In the genomic region with DNA sequence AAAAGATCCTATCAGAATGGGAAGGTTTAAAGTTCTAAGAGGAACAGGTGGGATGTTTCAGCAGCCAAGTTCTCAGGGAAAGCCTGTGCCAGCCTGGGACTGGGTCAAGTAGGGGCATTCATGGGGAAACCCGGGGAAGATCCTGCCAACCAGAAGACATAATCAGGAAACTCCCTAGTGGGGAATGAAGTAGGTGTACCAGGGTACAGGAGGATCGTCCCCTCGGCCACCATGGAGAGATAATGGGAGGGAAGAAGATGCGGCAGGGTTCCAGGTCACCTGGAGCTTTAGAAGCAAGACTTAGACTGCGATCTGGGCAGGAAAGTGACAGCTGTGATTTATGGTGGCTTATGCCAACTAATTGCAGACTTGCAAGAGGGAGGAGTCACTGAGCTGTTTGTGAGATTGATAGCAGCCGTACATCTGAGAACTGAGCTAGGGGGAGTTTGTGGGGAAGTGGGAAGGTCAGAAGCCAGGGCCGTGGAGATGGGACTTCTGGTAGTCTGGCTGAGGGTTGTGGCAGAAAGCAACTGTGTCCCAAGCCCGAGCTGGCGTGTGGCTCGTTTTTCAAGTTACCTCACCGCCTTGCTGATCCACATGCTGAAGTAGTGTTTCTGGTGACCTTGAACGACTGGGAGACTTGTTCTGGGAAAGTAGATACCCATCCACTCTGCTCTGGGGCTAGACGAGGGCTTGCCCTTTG, we compare ENCODE assay signal across 12 mouse cellular contexts. TPM values are rescaled to one million over a fixed set of nuclear protein-coding genes. Genes with fewer than 3 reads are reported as not detected.
DNase-seq lines count a peak whose midpoint lies in the region; ATAC-seq lines count a peak whose summit lies in the region.
"Had no signal": no experiment of that assay in that cellular context is flagged by ENCODE, and none has a peak within 500 bp of the region (broad histone marks: within the 10 kb centered on the region; RNA-seq: fewer than 3 reads in every experiment).

No protein-coding gene starts in this region.

- no peak overlapping the region for H3K4me3 ChIP-seq in kidney, embryonic 16.5 days (ENCODE audit: low read length)
- H3K4me3 ChIP-seq in midbrain, embryonic 10.5 days = no peak overlapping the region
- H3K4me3 ChIP-seq: forebrain, embryonic 15.5 days; hindbrain, embryonic 15.5 days; liver, embryonic 12.5 days; stomach, embryonic 15.5 days had no signal

- no peaks in the 10 kb centered on the region; the same call in 1 of the 2 replicates for H3K9me3 ChIP-seq in kidney, embryonic 16.5 days (ENCODE audit: low read length)
- no peaks in the 10 kb centered on the region for H3K9me3 ChIP-seq in midbrain, embryonic 10.5 days (replicated peaks)
- H3K9me3 ChIP-seq: forebrain, embryonic 15.5 days; hindbrain, embryonic 15.5 days; liver, embryonic 12.5 days; stomach, embryonic 15.5 days had no signal

- H3K27ac ChIP-seq in kidney, embryonic 16.5 days (ENCODE audit: low read length) = 0 out of 2 replicates have a peak overlapping the region, but pooled peaks have one; percentile 13
- H3K27ac ChIP-seq in midbrain, embryonic 10.5 days (replicated peaks) = no peak overlapping the region
- H3K27ac ChIP-seq: forebrain, embryonic 15.5 days; hindbrain, embryonic 15.5 days; liver, embryonic 12.5 days; stomach, embryonic 15.5 days had no signal

- no peak overlapping the region for H3K9ac ChIP-seq in kidney, embryonic 16.5 days (replicated peaks; ENCODE audit: low read length)
- H3K9ac ChIP-seq: forebrain, embryonic 15.5 days; hindbrain, embryonic 15.5 days; liver, embryonic 12.5 days; stomach, embryonic 15.5 days had no signal

- ATAC-seq in kidney, embryonic 16.5 days (ENCODE audit: low FRiP score, low TSS enrichment) = peak; percentile 81
- ATAC-seq: forebrain, embryonic 15.5 days; liver, embryonic 12.5 days had no signal

- WGBS in kidney, embryonic 16.5 days = 26% methylated on average over 13 of the region's 13 CpGs
- 82% methylated on average over 13 of the region's 13 CpGs for WGBS in midbrain, embryonic 10.5 days

- H3K4me1 ChIP-seq in kidney, embryonic 16.5 days (ENCODE audit: insufficient read depth, low read length) = peaks cover 6% of the 10 kb centered on the region
- H3K4me1 ChIP-seq in midbrain, embryonic 10.5 days = no peaks in the 10 kb centered on the region
- H3K4me1 ChIP-seq: hindbrain, embryonic 15.5 days; liver, embryonic 12.5 days; stomach, embryonic 15.5 days had no signal

- no peak overlapping the region for H3K4me2 ChIP-seq in kidney, embryonic 16.5 days (replicated peaks; ENCODE audit: low read depth, low read length)
- H3K4me2 ChIP-seq: forebrain, embryonic 15.5 days; hindbrain, embryonic 15.5 days; liver, embryonic 12.5 days; stomach, embryonic 15.5 days had no signal

- no peaks in the 10 kb centered on the region for H3K36me3 ChIP-seq in kidney, embryonic 16.5 days (ENCODE audit: insufficient read depth, low read length)
- no peaks in the 10 kb centered on the region for H3K36me3 ChIP-seq in midbrain, embryonic 10.5 days
- H3K36me3 ChIP-seq: forebrain, embryonic 15.5 days; hindbrain, embryonic 15.5 days; liver, embryonic 12.5 days; stomach, embryonic 15.5 days had no signal

- intact Hi-C loops in left cerebral cortex, postnatal 4 days (cut with DNase I) = no loop called here
- intact Hi-C loops in left cerebral cortex, postnatal 10 days (cut with DNase I) = no loop called here

- DNase-seq in adrenal gland, adult (ENCODE audit: inconsistent age in 2 of 2, low spot score in 1 of 2) = peak; percentile 38 to 72
- no peak for DNase-seq in adrenal gland, adult 18-20 months (ENCODE audit: low spot score in 2 of 2)
- DNase-seq in left cerebral cortex, postnatal 4 days = peak; percentile 18
- no peak for DNase-seq in left cerebral cortex, adult 11 months (ENCODE audit: low spot score)
- peak; percentile 12 for DNase-seq in gastrocnemius, postnatal 10 days
- DNase-seq in left cerebral cortex, postnatal 10 days (ENCODE audit: extremely low spot score in 1 of 2, low spot score in 2 of 2) = no peak
- DNase-seq in midbrain, embryonic 10.5 days (ENCODE audit: low spot score) = no peak

- no peaks in the 10 kb centered on the region for H3K27me3 ChIP-seq in kidney, embryonic 16.5 days (ENCODE audit: insufficient read depth, low read length)
- H3K27me3 ChIP-seq in midbrain, embryonic 10.5 days (ENCODE audit: low read depth, poor library complexity, severe bottlenecking) = no peaks in the 10 kb centered on the region
- H3K27me3 ChIP-seq: forebrain, embryonic 15.5 days; hindbrain, embryonic 15.5 days; liver, embryonic 12.5 days; stomach, embryonic 15.5 days had no signal

RNA-seq across cellular contexts. Expression of a gene that starts 30.9 kb away (rescaled TPM):
- 10 to 100 TPM; 87.4 to 92.1 TPM for total RNA-seq in adrenal gland, adult 18-20 months (2021)
- total RNA-seq in left cerebral cortex, postnatal 4 days (2021) = 10 to 100 TPM; 72.3 to 88.7 TPM
- total RNA-seq in gastrocnemius, postnatal 10 days (2021) = 10 to 100 TPM; 57.9 to 61.7 TPM
- polyA plus RNA-seq in kidney, embryonic 16.5 days (2015; fragmentation: Nextera tagmentation; extraction: Ambion mirVana) = 16.7 and 17.7 TPM in 2 replicates
- total RNA-seq in left cerebral cortex, postnatal 10 days (2021) = 10 to 100 TPM; 60.3 to 72.8 TPM
- 22.7 and 23.0 TPM in 2 replicates for polyA plus RNA-seq in midbrain, embryonic 10.5 days (2016; fragmentation: Nextera tagmentation; extraction: Ambion mirVana)

Comparison
In these comparisons a context has a peak if more than half of its experiments do, and no peak if none do; other contexts are left out.
1. DNase-seq: peak in adrenal gland, adult (2 of 2), left cerebral cortex, postnatal 4 days (single experiment) and gastrocnemius, postnatal 10 days (single experiment); none in adrenal gland, adult 18-20 months (0 of 2), left cerebral cortex, adult 11 months (single experiment), left cerebral cortex, postnatal 10 days (0 of 2) and midbrain, embryonic 10.5 days (single experiment).